Mouse (Mus musculus) liver, postnatal 0 days (tissue): ENCODE measurements at regions not wholly inside any gene's neighbourhood (a gene's known extent, or its start where the extent isn't known, plus 50 kb on each side); places are given as distances from the start of the nearest gene placed in this dataset.

Experiments
- ATAC-seq: fragments of 200-750 bp; cut with Nextera tagmentation; 2 replicates; pipeline ENCODE4 v1.8.0; 2017; ENCODE audit warnings: mild to moderate bottlenecking, moderate library complexity
- DNase-seq: peaks from one replicate; pipeline ENCODE4 v3.0.0-alpha.2; 2016
- H3K27ac ChIP-seq: fragments of 300-500 bp; sonication (generic); 2 replicates; pipeline ENCODE4 v1.5.1; 2014; ENCODE audit warnings: antibody characterized with exemption, moderate library complexity, mild to moderate bottlenecking, low read depth
- H3K27me3 ChIP-seq: fragments of 300-500 bp; sonication (generic); 2 replicates; pipeline ENCODE4 v1.6.1; 2014; ENCODE audit warnings: low read length, control low read depth, mixed read lengths; ENCODE audit not compliant: insufficient read depth
- H3K36me3 ChIP-seq: fragments of 300-500 bp; sonication (generic); replicated peaks from 2 replicates; pipeline ENCODE4 v1.6.1; 2014; ENCODE audit warnings: mild to moderate bottlenecking, control low read depth, low read length, moderate library complexity, mixed read lengths; ENCODE audit not compliant: insufficient read depth
- H3K4me1 ChIP-seq: fragments of 300-500 bp; sonication (generic); 2 replicates; pipeline ENCODE4 v1.6.1; 2014; ENCODE audit warnings: antibody characterized with exemption, mild to moderate bottlenecking, control low read depth; ENCODE audit not compliant: insufficient read depth
- H3K4me2 ChIP-seq: fragments of 300-500 bp; sonication (generic); 2 replicates; pipeline ENCODE4 v1.6.1; 2014; ENCODE audit warnings: low read depth, mild to moderate bottlenecking, low read length, moderate library complexity, mixed read lengths
- H3K4me3 ChIP-seq: fragments of 300-500 bp; sonication (generic); 2 replicates; pipeline ENCODE4 v1.5.1; 2014; ENCODE audit warnings: low read depth, low read length
- H3K9ac ChIP-seq: fragments of 300-500 bp; sonication (generic); replicated peaks from 2 replicates; pipeline ENCODE4 v1.6.1; 2014; ENCODE audit warnings: mild to moderate bottlenecking, moderate library complexity
- H3K9me3 ChIP-seq: fragments of 300-500 bp; sonication (generic); 2 replicates; pipeline ENCODE4 v1.6.1; 2016; ENCODE audit warnings: mild to moderate bottlenecking, control low read depth, low read length, mixed read lengths
- CTCF ChIP-seq: sonication (generic); IDR thresholded peaks from 2 replicates; pipeline ENCODE4 v1.5.1; 2016; ENCODE audit warnings: antibody characterized with exemption, low read depth
- EP300 ChIP-seq: IDR thresholded peaks from 2 replicates; pipeline ENCODE4 v1.6.1; 2016; ENCODE audit warnings: antibody characterized with exemption, low read depth, mild to moderate bottlenecking
- WGBS: fragments of 180-500 bp; shearing (Covaris S2); extraction: QIAGEN DNeasy Blood & Tissue Kit; methylation state at CpG from one replicate; pipeline ENCODE4 v1.1.7; 2014; ENCODE audit not compliant: insufficient replicate concordance; 5-methylcytosine and 5-hydroxymethylcytosine counted together

DNA sequence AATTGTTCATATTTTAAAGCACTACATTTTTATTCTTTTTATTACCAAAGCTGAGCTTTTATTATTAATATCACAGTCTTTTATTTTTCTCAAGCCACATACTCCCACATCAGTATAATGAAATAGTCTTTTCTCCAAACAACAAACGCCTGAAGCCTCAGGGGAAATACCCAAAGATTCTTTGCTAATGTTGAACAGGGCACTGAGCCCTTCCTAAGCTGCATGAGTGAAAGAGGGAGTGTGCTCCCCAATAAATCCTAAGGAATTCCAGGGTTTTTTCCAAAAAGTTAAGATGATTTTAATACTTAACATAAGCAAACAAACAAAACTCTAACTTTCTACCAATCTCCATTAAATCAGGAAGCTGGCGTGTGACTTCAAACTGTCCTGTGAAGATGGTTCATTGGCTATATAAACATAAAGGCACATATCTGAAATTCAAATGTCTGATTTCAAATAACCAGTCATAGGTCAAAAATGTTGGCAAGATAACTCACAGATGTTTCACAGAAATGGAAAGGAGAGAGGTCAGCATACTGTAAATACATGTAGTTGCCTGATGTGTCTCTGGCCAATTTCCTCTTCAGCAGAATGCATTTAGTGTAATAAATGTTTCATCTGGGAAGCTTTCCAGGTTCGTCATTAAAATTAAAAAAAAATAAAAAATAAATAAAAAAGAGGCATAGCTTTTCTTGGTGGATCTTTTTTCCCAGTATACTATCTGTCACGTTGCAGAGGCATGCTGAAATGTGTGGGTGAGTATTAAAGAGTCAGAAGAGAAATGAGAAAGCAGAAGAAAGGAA is 568.6 kb downstream of the Car8 start:
- DNase-seq (no peak), ATAC-seq (no peak)
- H3K9ac ChIP-seq = no peak overlapping the region
- H3K4me2 ChIP-seq = no peak overlapping the region
- TF ChIP-seq CTCF = no peak
- TF ChIP-seq EP300 = no peak
- H3K4me1 ChIP-seq = no peaks in the 10 kb centered on the region
- H3K27ac ChIP-seq = no peak overlapping the region
- H3K27me3 ChIP-seq = no peaks in the 10 kb centered on the region
- 69% methylated on average over 4 of the region's 4 CpGs for WGBS
- H3K4me3 ChIP-seq = no peak overlapping the region
- no peaks in the 10 kb centered on the region for H3K9me3 ChIP-seq
- H3K36me3 ChIP-seq = no peaks in the 10 kb centered on the region

- no peak overlapping the region for H3K4me2 ChIP-seq
- no peak overlapping the region for H3K27ac ChIP-seq
- no peak for TF ChIP-seq EP300
- no peak for TF ChIP-seq CTCF
- no peaks in the 10 kb centered on the region for H3K9me3 ChIP-seq
- 63% methylated on average over 7 of the region's 7 CpGs for WGBS
- H3K4me1 ChIP-seq = no peaks in the 10 kb centered on the region
- H3K27me3 ChIP-seq = no peaks in the 10 kb centered on the region
- H3K9ac ChIP-seq = no peak overlapping the region
- DNase-seq (no peak), ATAC-seq (no peak)
- no peaks in the 10 kb centered on the region for H3K36me3 ChIP-seq
- no peak overlapping the region for H3K4me3 ChIP-seq
These were observed 571.8 kb downstream of the Car8 start for GRCm38 (mm10) chr4:7666935-7667594.

DNA sequence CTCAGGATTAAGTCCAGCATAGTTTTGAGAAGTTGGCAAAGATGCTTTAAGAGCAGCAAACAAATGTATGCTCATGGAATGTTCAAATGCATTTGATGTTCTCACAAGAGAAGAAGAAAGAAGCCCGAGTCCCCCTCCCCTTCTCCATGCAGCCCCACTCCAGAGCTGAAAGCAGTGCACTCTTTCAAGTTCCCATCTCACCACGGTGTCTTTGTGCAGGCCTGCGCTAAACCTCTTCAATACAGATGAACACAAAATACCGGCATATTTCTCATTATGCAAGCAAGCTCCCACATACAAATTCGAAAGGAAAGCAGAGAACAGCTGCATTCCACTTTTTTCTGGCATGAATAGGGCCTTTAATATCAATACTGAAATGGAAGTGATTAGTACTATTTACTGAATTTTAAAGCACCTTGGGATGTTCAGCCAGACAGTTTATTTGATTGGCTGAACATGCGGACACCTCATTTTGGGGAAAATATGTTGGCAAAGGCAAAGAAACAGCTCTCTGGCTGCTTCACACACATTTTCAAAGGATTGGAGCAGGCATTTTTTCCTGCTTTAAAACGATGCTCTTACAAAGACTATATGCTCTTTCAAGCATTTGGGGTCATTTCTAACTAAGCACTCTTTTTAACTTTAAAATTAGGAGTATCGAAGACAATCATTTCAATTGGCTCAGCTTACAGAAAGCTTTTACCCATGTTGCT is 595.8 kb downstream of the Car8 start:
- no peaks in the 10 kb centered on the region for H3K9me3 ChIP-seq
- no peak overlapping the region for H3K4me3 ChIP-seq
- no peaks in the 10 kb centered on the region for H3K27me3 ChIP-seq
- H3K27ac ChIP-seq = no peak overlapping the region
- DNase-seq (no peak), ATAC-seq (no peak)
- TF ChIP-seq CTCF (no peak), EP300 (no peak)
- 78% methylated on average over 8 of the region's 8 CpGs for WGBS
- no peaks in the 10 kb centered on the region for H3K4me1 ChIP-seq
- no peak overlapping the region for H3K9ac ChIP-seq
- H3K36me3 ChIP-seq = no peaks in the 10 kb centered on the region
- H3K4me2 ChIP-seq = no peak overlapping the region

DNA sequence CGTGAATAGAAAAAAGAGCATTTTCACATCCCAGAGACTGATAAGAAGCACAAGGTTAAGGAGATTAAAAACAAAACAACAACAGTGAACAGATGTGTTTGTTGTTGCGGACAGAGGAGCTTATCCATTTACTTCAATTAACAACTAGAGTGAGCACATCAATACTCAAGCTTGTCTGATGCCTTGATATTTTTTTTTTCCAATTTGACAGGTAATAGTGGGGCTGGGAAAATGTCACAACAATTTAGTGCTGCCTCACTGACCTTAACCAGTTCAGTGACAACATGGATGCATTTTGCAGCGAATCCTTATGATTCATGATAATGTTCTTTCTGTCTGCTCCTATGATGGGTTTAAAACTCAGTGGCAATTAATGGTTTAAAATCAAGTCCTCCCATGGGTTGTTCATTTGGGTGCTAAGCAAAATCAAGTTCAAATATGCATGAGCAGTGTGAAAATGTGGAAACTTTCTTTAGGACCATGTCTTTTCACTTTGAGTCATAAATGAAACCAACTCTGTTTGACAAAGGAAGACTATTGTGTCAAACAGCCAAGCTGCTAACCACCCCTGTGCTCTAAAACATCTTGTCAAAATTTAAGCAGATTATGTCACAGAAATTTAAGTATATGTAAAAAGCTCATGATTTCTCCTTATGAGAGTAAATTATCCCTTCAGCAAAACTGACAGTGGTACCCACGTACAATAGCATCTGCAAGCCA is 641.0 kb downstream of the Car8 start:
- Histone ChIP-seq H3K27ac (no peak overlapping the region), H3K4me3 (no peak overlapping the region), H3K36me3 (no peaks in the 10 kb centered on the region), H3K4me1 (no peaks in the 10 kb centered on the region), H3K27me3 (no peaks in the 10 kb centered on the region), H3K9ac (no peak overlapping the region), H3K9me3 (no peaks in the 10 kb centered on the region), H3K4me2 (no peak overlapping the region)
- WGBS = 75% methylated on average over 4 of the region's 4 CpGs
- ATAC-seq = no peak
- no peak for DNase-seq
- TF ChIP-seq EP300 (no peak), CTCF (no peak)

GRCm38 (mm10) chr4:7596116-7596515 is 642.7 kb downstream of the Car8 start:
- H3K4me2 ChIP-seq = no peak overlapping the region
- no peaks in the 10 kb centered on the region for H3K4me1 ChIP-seq
- H3K27ac ChIP-seq = no peak overlapping the region
- no peaks in the 10 kb centered on the region for H3K36me3 ChIP-seq
- WGBS = 19% methylated on average over 4 of the region's 4 CpGs
- no peaks in the 10 kb centered on the region for H3K9me3 ChIP-seq
- DNase-seq = no peak
- no peak for ATAC-seq
- TF ChIP-seq CTCF (no peak), EP300 (no peak)
- H3K9ac ChIP-seq = no peak overlapping the region
- no peak overlapping the region for H3K4me3 ChIP-seq
- no peaks in the 10 kb centered on the region for H3K27me3 ChIP-seq

DNA sequence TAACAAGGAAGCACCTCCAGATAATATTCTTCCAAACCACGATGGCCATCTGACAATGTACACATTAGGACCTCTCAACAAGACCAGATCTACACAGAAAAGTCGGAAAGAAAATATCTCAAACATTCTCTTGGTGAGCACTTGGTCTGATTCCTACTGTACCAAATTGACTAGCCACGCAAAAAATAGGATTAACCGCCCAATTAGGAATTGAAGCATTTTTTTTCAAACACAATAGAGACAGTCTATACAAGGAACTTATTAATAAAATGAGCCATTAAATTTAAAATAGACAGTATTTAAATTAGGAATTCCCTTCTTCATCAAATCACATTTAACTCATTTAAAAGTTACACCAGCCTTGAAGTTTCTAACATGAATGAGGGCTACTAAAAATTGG is 655.0 kb downstream of the Car8 start:
- TF ChIP-seq CTCF (no peak), EP300 (no peak)
- H3K27me3 ChIP-seq = no peaks in the 10 kb centered on the region
- H3K36me3 ChIP-seq = no peaks in the 10 kb centered on the region
- ATAC-seq (no peak), DNase-seq (no peak)
- 72% methylated on average over 4 of the region's 4 CpGs for WGBS
- H3K4me1 ChIP-seq = no peaks in the 10 kb centered on the region
- H3K4me3 ChIP-seq = no peak overlapping the region
- H3K9ac ChIP-seq = no peak overlapping the region
- H3K9me3 ChIP-seq = no peaks in the 10 kb centered on the region
- H3K4me2 ChIP-seq = no peak overlapping the region
- no peak overlapping the region for H3K27ac ChIP-seq
